Mouse (Mus musculus) liver, embryonic 14.5 days (tissue): Measurements from ENCODE around the gene Coro2a.

Experiments
- CTCF ChIP-seq: IDR thresholded peaks from 2 replicates; pipeline ENCODE4 v1.5.1; 2016; ENCODE audit warnings: antibody characterized with exemption, low read depth, control low read depth
- EP300 ChIP-seq: IDR thresholded peaks from 2 replicates; pipeline ENCODE4 v1.6.1; 2016; ENCODE audit warnings: antibody characterized with exemption, low read depth

DNA sequence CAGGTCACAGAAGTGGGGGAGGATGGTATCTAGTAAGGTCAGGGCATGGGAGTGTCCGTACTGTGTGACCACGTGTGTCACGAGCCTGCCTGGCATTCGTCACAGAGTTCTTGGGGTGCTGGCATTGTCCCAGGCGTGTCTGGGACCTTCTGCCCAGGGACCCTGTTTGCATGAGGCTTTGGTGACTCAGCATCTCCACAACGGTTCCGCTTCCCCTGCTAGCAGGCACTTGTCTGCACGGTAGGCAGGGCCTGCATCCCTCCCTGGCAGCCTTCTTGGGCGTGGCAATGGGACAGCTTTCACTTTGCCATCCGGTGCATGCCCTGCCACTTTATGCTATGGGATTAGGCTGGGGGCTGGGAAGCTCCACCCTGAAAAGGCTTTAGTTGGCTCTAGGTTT is 38.2 kb downstream of the Coro2a start:
- TF ChIP-seq CTCF (no peak), EP300 (no peak)
